Mouse (Mus musculus) MEL (cell line): ENCODE data around the gene Prdm12. TPM values are rescaled to one million over a fixed set of nuclear protein-coding genes. Genes with fewer than 3 reads are reported as not detected.

Experiments
- polyA plus RNA-seq, 2 experiments: library from polyadenylated mRNA; stranded (reverse) in 1 of 2; unstranded in 1 of 2; fragments of >175 nt in 1 of 2; fragments of >200 nt in 1 of 2; gene quantifications; 2 replicates each; pipeline versions ENCODE4 v1.2.1 to v1.2.4; 2012; ENCODE audit warnings: low replicate concordance in 2 of 2, low read depth in 1 of 2; ENCODE audit not compliant: insufficient read length in 2 of 2, insufficient read depth in 1 of 2, missing spikeins in 1 of 2
- total RNA-seq: library from RNA; depleted of rRNA; stranded (reverse); fragments of 300-350 nt; gene quantifications from 2 replicates; pipeline ENCODE4 v1.2.3, GENCODE M21; 2012; rRNA removed

Gene Prdm12
- total and polyA plus RNA-seq, 3 experiments = not detected

Other genes starting within 250 kb of the Prdm12 start
- gene Ass1, start 169.8 kb upstream of the Prdm12 start, total RNA-seq = 45.0 and 49.7 TPM in 2 replicates
- 10 to 100 TPM in 1 of 2 experiments, not detected in 1; 88.0 TPM for gene Ass1, start 169.8 kb upstream of the Prdm12 start, polyA plus RNA-seq
- 42.2 and 44.7 TPM in 2 replicates for gene Fubp3, start 67.4 kb upstream of the Prdm12 start, total RNA-seq
- gene Fubp3, start 67.4 kb upstream of the Prdm12 start, polyA plus RNA-seq = 10 to 100 TPM in 1 of 2 experiments, not detected in 1; 80.0 TPM
- 138 and 172 TPM in 2 replicates for gene Exosc2, start 30.7 kb downstream of the Prdm12 start, total RNA-seq
- gene Exosc2, start 30.7 kb downstream of the Prdm12 start, polyA plus RNA-seq = 100 to 1,000 TPM; 128 to 219 TPM
- gene Abl1, start 48.3 kb downstream of the Prdm12 start, total RNA-seq = 19.8 and 21.3 TPM in 2 replicates
- gene Abl1, start 48.3 kb downstream of the Prdm12 start, polyA plus RNA-seq = 10 to 100 TPM in 1 of 2 experiments, not detected in 1; 47.1 TPM
- gene Qrfp, start 170.5 kb downstream of the Prdm12 start, total RNA-seq = not detected in 2 replicates
- gene Qrfp, start 170.5 kb downstream of the Prdm12 start, polyA plus RNA-seq = under 1 TPM in 1 of 2 experiments, not detected in 1; 0.13 TPM
- not detected in 2 replicates for gene Fibcd1, start 206.0 kb downstream of the Prdm12 start, total RNA-seq
- gene Fibcd1, start 206.0 kb downstream of the Prdm12 start, polyA plus RNA-seq = not detected
- not detected in 2 replicates for gene Lamc3, start 247.3 kb downstream of the Prdm12 start, total RNA-seq
- gene Lamc3, start 247.3 kb downstream of the Prdm12 start, polyA plus RNA-seq = not detected